Mouse (Mus musculus) T-helper 1 cell (primary cell): ENCODE results near the gene Cdc7.
"Not testable (repeated sequence)": the region's sequence is repeated elsewhere in the genome, so short reads cannot be mapped to it uniquely, and the experiment has no call there.

Source experiments
- in situ Hi-C: fragments of 300-600 bp; cut with MboI, MseI; formaldehyde crosslinking; loops from one replicate; pipeline ENCODE4 v1.15.1; 2025; ENCODE audit warnings: high pct_unique_total_duplicates

Gene Cdc7

DNA sequence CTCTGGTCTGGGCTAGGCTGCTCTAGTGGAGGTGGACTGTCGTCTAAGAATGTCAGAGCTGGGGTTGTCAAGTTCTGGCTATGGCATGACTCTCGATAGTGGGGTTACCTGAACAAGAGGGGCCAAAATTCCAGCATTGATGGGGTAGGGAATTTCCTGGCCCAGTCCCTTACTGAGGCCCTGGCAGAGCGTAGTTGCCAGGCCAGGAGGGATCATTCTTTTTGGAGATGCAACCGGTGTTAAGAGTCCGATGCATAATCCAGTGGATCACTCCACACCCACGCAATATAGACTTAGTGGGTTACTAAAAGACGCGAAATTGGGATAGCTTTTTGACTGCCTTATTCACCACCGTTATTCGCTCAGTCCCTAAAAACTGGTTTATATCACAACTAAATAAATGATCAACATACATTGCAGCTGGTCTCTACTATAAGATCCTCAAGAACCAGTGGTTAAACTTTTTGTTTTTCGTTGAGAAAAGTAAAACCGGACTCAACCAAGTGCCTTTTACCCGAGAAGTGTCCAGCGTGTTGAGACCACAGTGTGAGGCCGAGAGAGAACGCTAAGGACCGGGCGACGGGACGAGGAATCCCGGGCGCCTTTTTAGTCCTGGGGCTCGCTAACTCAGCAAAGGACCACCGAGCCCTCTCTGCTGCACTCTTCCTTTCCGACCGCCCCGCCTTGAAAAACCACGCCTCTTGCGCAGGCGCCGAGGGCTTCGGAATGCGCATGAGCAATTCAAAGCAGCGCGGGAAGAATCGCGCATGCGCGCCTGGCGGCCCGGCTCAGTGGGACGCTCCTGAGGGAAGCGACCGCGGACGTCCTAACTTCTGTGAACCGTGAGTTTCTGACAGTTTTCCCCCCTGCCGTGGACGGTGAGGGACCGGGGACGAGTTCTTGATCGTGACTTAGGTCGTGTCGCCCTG is at the start of gene Cdc7:
Cdc7 (plus strand) TSS at position 739 of the 929 bp plus-strand sequence.
- in situ Hi-C loops = no loop called here

DNA sequence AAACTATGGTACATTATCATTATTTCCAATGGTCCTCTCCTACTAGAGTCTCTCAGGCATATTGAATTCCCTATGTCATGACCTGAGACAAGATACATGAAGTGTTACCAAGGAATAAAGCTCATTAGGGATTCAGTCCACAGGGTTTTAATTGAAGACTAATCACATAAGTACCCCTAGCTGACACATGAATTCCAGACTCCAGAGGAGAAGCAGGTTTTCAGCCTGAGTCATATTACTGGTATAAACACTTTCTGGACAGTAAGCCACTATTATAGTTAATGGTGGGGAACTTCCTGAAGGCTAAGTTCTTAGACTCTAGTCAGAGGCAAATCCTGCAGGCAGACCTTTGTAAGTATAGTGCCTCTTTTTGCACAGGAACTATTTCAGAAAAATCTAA is 44.8 kb upstream of the Cdc7 start:
- in situ Hi-C loops = no loop called here

DNA sequence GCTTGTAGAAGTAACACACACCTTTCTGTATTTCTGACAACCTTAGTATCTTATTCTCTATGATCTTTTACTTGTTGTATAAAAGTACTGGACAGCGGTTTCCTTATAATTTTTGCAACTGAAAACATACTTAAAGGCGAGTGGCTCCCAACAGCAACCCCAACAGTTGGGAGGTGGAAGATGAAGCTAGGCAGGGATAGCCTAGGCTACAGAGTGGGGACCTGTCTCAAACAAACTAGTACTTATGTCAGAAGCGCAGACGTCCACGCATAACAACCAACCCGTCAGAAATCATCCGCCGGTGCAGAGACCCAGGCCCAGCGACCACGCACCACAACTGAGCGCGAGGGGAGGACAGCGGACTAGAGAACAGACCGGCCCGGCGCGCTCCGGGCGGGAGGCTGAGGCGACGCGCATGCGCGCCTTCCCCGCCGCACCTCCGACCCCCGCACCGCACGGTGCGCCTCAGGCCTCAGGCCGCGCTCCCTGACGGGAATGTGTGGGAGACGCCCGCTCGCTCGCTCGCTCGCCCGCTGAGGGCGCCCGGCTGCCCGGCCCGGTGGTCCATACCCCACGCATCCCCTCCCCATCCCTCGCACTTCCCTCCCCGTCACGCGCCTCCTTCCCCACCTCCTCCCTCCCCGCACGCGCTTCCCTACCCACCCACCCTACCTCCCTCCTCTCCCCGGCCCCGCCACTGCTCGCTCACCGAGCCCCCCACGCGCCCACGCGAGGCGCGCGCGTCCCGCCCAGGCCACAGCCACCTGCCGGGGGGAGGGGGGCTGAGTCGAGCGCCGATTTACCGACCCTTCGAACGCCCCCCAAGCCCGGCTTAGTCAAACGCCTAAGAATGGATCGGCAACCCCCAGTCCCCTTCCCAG is 38.4 kb upstream of the Cdc7 start, which contains the start of gene Hfm1:
Hfm1 (minus strand) TSS at position 834 of the 881 bp plus-strand sequence.
- in situ Hi-C loops = no loop called here

DNA sequence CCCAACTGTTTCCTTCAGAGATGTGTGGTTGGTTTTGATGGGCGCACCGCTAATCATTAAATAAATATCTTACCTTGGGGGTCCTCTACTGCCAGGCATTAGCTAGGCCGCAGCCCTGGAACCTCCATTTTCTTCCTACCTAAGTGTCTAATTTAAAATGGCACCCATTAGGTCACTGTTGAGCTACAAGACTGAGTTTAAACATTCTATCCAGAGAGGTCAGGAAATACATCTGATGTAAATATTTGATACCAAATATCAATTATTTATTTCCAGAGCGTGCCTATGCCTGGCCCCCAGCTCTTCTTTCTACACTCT is 37.8 kb upstream of the Cdc7 start:
- in situ Hi-C loops = no loop called here

DNA sequence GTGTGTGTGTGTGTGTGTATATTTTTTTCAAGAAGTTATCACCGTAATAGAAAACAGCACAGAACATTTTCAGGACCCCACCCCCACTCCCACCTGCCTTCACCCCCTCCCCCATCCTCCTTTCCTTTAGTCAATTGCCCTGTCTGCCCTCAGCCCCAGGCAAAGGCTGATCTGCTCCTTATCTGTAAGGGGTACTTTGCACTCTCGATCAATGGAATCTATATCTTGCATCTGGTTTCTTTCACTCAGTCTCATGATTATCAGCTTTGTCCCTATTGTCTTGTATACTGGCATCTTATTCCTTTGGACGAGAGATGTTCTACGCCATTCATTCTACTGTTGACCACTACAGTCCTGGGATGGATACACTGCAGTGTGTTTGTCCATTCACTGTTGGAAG is 36.1 kb upstream of the Cdc7 start:
- in situ Hi-C loops = no loop called here

DNA sequence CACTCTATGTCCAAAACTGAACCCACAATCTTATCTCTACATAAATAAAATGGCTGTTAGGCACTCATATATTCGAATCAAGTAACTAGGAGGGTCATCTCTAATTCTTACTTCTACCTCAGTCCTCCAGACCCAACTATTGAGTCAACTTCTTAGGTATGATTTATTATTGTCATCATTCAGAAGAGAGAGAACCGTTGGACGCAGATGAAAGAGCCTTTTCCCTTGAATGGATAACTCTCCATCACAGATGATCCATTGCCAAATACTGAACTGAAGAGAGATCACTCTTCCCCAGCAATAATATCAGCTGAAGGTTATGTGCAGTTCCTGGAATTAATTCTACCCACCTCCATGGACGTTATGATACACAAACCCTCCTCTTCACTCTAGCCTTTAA is 17.8 kb upstream of the Cdc7 start:
- in situ Hi-C loops = loop anchor here (10.0 kb wide), 1 partner anchor 972 kb away; no protein-coding TSS in a partner anchor

DNA sequence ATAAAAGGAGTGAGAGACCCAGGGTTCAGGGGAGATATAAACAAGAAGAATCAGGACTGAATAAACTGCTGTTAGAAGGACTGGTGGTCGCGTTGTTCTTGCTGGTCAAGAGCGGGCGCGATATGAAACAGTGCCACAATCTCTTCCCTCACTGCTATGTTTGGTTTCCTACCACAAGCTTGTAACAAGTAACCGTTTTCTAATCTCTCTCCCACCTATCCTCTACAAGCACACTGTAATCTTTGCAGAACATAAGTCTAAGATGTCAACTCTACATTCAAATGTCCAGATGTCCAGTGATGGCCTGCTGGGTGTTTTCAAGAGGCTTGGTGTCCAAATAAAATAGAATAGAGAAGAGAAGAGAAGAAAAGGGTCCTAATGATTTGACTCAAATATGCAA is 15.4 kb upstream of the Cdc7 start:
- in situ Hi-C loops = loop anchor here (10.0 kb wide), 1 partner anchor 974 kb away; no protein-coding TSS in a partner anchor

DNA sequence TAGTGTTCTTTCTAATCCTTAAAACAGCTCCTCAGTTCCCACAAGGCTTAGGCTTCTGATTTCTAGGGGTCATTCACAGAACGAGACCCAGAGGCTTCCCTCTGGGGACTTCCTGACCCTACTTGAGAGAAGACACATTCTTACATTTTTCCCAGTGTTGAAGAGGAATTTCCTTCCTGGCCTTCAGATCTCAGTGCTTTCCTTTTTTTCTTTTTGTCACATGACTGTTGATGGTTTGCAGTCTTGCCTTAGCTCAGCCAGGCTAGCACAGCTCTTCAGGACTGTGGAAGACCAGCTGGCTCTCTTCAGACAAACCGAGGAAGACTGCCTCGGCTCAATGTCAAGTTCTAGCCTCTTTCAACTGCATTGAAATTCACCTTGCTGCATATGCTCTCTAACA is 7.7 kb upstream of the Cdc7 start:
- in situ Hi-C loops = no loop called here

DNA sequence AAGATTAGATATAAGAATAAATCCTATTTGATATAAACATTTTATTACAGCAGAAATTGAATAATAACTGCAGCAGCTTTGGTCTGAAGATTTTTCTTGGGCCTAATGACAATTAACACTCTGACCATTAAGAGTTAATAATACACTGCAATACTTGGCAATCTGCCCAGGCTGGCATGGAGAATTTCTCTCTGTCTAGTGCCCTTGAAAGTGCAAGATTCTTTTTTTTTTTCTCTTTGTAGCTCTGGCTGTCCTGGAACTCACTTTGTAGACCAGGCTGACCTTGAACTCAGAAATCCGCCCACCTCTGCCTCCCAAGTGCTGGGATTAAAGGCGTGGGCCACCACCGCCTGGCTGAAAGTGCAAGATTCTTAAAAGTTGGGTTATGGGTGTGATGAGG is 5.1 kb upstream of the Cdc7 start:
- in situ Hi-C loops = no loop called here

DNA sequence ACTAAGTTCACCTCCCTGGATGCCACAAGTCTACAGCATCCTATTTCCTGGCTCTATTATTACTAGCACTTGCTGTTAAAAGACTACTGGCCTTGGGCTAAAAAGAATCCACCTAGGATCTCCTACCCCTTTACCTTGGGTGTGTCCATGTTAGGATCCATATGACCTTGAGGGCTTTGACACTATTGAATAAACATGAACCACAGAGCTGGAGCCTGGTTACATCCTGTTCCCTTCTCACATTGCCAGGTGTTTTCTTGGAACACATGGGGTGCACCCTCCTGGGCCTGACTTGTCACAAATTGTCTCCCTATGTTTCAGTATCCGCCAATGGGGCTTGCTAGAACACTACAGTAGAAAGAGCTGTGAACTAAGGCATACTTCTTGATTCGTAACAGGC is 3.7 kb upstream of the Cdc7 start:
- in situ Hi-C loops = no loop called here

DNA sequence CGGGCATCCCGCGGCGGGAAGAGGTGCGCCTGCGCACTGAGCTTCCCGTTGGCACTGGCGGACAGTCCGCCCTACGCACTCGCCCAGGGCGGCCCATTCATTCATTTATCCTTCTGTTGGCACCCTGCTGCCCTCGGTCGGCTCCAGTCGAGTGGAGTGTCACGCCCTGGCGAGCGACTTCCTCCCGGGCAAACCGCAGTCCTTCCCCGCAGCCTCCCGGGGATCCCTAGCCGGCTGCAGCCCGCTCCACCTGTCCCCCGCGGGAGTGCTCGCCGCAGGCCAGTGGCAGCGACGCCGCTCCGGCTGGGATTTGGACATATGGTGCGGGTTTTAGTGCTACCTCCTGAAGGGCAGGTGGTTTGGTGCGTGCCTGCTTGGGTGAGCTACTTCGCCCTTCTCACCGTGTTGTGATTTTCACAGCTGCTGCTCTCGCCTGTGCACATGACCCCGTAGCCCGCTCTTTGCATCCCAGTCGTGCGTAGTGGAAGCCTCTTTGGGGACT is 442 bp downstream of the Cdc7 start:
- in situ Hi-C loops = no loop called here

DNA sequence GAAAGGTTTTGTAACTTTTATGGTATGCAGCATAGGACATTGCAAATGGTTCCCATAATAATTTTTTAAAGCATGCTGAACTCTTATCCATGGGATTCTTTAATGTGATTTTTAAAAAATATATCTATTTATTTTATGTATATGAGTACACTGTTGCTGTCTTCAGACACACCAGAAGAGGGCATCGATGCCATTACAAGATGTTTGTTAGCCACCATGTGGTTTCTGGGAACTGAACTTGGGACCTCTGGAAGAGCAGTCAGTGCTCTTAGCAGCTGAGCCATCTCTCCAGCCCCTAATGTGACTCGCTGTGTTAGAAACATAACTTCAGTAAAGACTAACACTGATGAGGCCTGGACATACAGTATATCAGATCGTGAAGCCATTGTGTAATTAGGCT is 2.3 kb downstream of the Cdc7 start:
- in situ Hi-C loops = no loop called here

DNA sequence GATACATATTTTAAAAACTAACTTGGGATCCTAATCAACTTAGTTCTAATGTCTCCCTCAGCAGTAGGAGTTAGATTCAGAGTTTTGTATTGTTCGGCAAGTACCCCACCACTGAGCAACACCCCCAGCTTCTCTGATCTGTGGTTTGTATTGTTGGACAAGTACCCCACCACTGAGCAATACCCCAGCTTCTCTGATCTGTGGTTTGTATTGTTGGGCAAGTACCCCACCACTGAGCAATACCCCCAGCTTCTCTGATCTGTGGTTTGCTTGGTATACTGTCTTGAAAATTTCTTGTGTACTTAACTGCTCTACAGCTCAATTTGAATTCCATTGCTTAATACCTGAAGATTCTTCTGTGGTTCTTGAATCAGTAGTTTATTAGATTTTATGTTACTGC is 3.5 kb downstream of the Cdc7 start:
- in situ Hi-C loops = no loop called here

DNA sequence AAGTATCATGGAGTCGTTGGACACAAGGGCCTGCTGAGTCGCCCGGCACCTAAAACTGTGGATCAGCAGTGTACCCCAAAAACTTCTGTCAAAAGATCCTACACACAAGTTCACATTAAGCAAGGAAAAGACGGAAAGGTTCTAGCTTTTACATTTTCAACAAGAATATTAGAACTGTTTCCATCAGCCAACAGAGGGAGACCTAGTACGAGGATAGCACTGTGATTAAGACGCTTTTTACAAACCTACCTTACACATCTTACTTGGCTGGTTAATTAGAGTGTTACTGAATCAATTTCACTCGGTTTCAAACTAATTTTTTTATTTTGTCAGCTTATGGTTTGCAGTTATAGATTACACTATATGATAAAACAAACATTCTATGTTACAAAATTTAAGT is 9.8 kb downstream of the Cdc7 start:
- in situ Hi-C loops = no loop called here

DNA sequence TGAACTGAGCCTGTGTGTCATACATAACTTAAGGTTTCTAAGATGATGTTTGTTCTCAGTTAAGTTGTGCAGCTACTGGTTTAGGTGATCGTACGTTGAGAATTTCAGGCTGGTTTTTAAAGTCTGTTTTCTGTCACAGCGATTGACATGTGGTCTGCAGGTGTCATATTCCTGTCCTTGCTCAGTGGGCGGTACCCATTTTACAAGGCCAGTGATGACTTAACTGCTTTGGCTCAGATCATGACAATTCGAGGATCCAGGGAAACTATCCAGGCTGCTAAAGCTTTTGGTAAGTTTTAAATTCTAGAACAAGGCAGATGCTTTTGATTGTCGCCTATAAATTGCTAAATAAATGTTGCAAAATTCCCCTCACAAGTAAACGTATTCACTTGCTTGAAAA is 15.0 kb downstream of the Cdc7 start:
- in situ Hi-C loops = no loop called here

DNA sequence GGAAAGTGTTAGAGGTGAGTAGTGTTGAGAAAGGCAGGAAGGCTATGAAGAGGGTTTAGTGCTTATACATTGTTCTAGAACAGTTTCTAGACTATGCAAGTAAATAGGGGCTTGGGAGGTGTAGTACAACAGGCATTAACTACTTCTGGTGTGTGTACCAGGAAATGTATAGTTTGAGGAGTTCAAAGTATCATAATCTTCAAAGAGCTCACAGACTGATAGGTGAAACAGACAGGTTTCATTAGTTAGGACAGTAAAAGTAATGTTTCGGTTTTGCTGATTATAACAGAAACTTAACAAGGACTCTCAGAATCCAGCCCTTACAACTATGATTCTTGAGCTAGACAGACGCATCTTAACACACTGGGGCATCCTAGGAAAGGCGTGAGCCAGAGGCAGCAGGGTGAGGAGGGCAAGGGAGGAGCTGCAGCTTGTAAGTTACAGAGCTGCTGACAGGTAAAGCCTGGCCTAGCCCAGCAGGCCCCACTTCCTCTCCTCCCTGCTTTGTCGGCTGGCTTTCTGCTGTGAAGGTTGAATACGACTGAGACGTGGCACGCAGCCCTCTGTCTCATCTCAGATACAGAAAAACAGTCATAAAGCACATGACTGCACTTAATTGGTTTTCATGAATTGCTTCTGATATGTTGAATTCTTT is 18.3 kb downstream of the Cdc7 start:
- in situ Hi-C loops = no loop called here

DNA sequence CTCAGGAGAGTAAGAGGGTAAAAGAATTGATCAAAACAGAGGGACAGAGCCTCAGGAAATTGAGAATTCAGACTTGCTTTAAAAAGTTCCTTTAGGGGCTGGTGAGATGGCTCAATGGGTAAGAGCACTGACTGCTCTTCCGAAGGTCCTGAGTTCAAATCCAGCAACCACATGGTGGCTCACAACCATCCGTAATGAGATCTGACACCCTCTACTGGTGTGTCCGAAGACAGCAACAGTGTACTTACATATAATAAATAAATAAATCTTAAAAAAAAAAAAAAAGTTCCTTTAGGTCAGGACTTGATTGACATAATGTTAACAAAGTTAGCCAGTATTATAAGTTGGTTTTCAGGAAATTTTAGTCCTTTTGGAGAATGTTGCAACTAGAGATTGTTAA is 20.8 kb downstream of the Cdc7 start:
- in situ Hi-C loops = not testable (repeated sequence)

DNA sequence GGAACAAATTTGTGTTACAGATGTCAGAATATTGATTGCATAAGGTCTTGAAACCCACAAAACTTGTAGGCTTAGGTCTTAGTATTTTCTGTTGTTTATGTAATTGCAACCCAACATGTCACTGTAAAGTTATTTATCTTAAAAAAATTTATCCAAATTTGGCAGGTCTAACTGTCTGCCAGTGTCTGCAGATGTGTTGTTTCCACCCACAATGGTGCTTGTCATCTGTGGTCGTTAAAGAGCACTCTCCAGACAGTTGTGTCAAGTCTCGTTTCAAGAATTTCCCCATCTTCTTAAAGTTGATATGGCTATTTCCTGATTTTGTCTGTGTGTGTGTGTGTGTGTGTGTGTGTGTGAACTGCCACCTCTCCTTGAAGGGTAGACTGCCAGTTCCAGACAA is 21.5 kb downstream of the Cdc7 start:
- in situ Hi-C loops = no loop called here

DNA sequence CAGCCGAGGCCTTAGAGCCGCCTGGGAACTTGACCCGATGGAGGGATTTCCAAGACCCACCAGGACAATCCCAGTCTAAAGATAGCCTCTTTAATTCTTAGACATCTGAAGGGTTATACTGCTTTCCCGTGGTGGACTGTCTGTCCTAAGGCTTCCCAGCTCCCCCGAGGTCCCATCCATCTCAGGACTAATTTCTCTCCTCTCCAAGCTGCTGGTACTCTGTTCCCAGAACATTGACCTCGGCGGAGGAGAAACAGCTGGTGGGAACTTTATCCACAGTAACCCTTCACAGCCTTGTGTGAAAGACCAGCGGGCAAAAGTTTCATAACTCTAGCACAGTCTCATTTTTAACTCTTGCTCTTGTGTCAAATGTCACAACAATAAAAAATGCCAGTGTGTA is 25.1 kb downstream of the Cdc7 start:
- in situ Hi-C loops = no loop called here

DNA sequence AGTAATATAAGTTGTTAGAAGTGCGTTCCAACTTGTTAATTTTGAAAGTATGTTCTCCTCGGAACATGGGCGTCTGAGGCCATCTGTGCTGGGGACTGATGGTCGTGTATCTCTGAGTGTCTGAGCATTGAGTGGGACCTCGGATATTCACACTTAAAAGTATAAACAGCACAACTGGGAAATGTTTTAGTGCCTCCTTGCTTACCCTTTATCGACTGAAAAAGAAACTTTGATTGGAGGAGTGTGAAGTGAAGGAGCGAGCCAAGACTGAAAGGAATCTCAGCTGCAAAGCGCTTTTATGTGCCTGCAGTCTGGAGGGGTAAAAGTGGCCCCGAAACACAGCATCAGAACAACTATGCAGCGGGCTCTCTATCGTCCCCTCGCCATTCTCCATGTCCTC is 25.7 kb downstream of the Cdc7 start:
- in situ Hi-C loops = loop anchor here (10.0 kb wide), 1 partner anchor 325 kb away; no protein-coding TSS in a partner anchor

DNA sequence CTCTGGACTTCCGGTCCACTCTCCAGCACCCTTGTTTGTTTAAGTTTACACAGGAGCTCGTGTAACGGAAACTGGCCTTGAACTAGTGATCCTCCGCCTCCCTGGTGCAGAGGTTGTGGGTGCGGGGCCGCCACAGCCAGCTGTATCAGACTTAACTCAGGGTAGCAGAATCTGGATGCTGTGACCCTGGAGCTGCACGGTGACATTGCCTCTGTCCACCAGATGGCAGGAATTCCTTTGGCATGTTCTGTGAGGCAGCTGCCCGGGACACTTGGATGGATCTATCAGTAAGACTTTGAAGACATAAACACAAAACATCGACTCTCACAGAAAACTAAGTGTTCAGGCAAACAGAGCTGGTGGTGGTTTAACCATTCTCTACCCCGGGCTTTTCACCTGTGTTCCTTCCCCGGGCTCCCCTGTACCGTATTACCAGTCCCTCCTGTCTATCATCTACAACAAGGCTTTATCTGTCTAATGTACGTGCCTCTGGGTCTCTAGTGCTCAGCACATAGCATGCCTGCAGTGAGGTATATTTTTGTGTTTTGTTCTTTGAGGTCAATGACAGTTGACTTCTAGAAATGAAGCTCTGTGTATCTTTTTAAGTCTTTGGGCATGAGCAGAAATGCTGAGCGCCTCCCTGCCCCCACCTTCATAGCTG is 26.6 kb downstream of the Cdc7 start:
- in situ Hi-C loops = loop anchor here (10.0 kb wide), 1 partner anchor 324 kb away; no protein-coding TSS in a partner anchor
